Mouse (Mus musculus) lung, embryonic 16.5 days (tissue): ENCODE data around the gene Rasl11b. TPM values are rescaled to one million over a fixed set of nuclear protein-coding genes. Genes with fewer than 3 reads are reported as not detected.

Experiments used
- ATAC-seq: fragments of 200-750 bp; cut with Nextera tagmentation; 2 replicates; pipeline ENCODE4 v1.8.0; 2017; ENCODE audit warnings: low read depth, mild to moderate bottlenecking, moderate library complexity
- H3K27ac ChIP-seq: fragments of 300-500 bp; sonication (generic); 2 replicates; pipeline ENCODE4 v1.5.1; 2014; ENCODE audit warnings: mild to moderate bottlenecking, control low read depth, low read length
- H3K27me3 ChIP-seq: fragments of 300-500 bp; sonication (generic); 2 replicates; pipeline ENCODE4 v1.6.1; 2014; ENCODE audit warnings: low read depth, low read length, mixed read lengths; ENCODE audit not compliant: control insufficient read depth, insufficient read depth
- H3K36me3 ChIP-seq: fragments of 300-500 bp; sonication (generic); 2 replicates; pipeline ENCODE4 v1.6.1; 2014; ENCODE audit warnings: low read length; ENCODE audit not compliant: control insufficient read depth, insufficient read depth
- H3K4me1 ChIP-seq: fragments of 300-500 bp; sonication (generic); replicated peaks from 2 replicates; pipeline ENCODE4 v1.6.1; 2014; ENCODE audit warnings: low read length, mixed read lengths; ENCODE audit not compliant: control insufficient read depth, insufficient read depth
- H3K4me2 ChIP-seq: fragments of 300-500 bp; sonication (generic); 2 replicates; pipeline ENCODE4 v1.6.1; 2014; ENCODE audit warnings: low read depth, low read length, control low read depth
- H3K4me3 ChIP-seq: fragments of 300-500 bp; sonication (generic); 2 replicates; pipeline ENCODE4 v1.5.1; 2014; ENCODE audit warnings: mild to moderate bottlenecking, low read length, control low read depth
- H3K9ac ChIP-seq: fragments of 300-500 bp; sonication (generic); 2 replicates; pipeline ENCODE4 v1.6.1; 2014; ENCODE audit warnings: low read length, control low read depth
- H3K9me3 ChIP-seq: fragments of 300-500 bp; sonication (generic); 2 replicates; pipeline ENCODE4 v1.6.1; 2016; ENCODE audit warnings: low read length; ENCODE audit not compliant: control insufficient read depth
- WGBS: fragments of 180-500 bp; shearing (Covaris S2); extraction: QIAGEN DNeasy Blood & Tissue Kit; methylation state at CpG from one replicate; pipeline ENCODE4 v1.1.7; 2014; 5-methylcytosine and 5-hydroxymethylcytosine counted together
- polyA plus RNA-seq: library from polyadenylated mRNA; unstranded; fragments of >200 nt; fragmentation: Nextera tagmentation; extraction: Ambion mirVana; gene quantifications from 2 replicates; pipeline ENCODE4 v1.2.1, GENCODE M21; 2015

The Rasl11b gene
- polyA plus RNA-seq, 1 experiment from 2014 or later: 182 TPM

DNA sequence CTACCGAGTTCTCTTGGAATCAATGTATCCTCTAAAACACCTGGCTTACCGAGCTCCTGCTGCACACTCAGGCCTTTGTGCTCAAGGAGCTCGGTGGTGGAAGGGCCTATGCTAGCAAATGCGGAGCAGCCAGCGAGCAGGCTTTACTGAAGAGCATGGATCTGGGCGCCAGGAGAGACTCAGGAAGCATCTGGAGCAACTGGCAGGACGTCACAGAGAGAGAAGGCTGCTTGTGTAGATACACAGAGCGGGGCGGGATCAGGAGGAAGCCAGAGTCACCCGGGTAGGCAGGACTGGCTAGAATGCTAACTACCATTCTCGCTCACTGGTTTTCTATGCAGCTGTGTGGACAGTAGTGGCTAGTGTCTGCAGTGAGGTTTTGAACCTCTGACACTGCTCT lies 16.3 kb downstream of the Rasl11b start:
- peak; percentile 49; the same call in 1 of the 2 replicates for ATAC-seq
- H3K4me1 ChIP-seq: peaks cover 34% of the 10 kb centered on the region
- no peaks in the 10 kb centered on the region for H3K36me3 ChIP-seq
- no peak overlapping the region for H3K9ac ChIP-seq
- no peaks in the 10 kb centered on the region for H3K27me3 ChIP-seq
- no peak overlapping the region for H3K4me3 ChIP-seq
- no peaks in the 10 kb centered on the region for H3K9me3 ChIP-seq
- 38% methylated on average over 11 of the region's 11 CpGs for WGBS
- no peak overlapping the region for H3K4me2 ChIP-seq
- H3K27ac ChIP-seq: peak overlapping the region; percentile 33; the same call in 1 of the 2 replicates

- peak; percentile 4; the same call in 1 of the 2 replicates for ATAC-seq
- peaks cover 28% of the 10 kb centered on the region for H3K4me1 ChIP-seq
- H3K9me3 ChIP-seq: no peaks in the 10 kb centered on the region
- no peak overlapping the region for H3K4me2 ChIP-seq
- H3K27ac ChIP-seq: peak overlapping the region; percentile 14; the same call in 1 of the 2 replicates
- H3K4me3 ChIP-seq: no peak overlapping the region
- WGBS: 18% methylated on average over 7 of the region's 7 CpGs
- H3K27me3 ChIP-seq: no peaks in the 10 kb centered on the region
- H3K36me3 ChIP-seq: no peaks in the 10 kb centered on the region
- H3K9ac ChIP-seq: no peak overlapping the region
Observed at GRCm38 (mm10) chr5:74214501-74215110, 19.5 kb downstream of the Rasl11b start.

DNA sequence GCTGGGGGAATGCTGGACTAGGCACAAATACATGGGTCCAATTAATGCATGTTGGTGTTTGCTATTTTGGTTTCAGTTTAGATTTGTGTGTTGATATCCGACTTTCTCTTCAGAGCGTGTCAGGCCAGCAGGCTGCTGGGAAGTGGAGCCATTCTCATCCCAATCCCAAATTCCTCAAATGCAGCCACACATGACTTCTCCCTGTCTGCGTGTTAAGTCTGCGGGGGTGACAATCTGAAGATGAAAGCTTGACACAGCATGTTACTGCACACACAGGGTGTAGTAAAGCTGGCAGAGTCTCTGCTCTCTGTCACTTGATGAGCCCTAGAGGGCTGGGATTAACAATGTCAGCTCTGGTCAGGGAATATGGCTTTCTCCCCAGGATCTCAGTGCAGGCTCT lies 20.0 kb downstream of the Rasl11b start:
- H3K9ac ChIP-seq: 0 out of 2 replicates have a peak overlapping the region, but pooled peaks have one; percentile 2
- 46% methylated on average over 4 of the region's 4 CpGs for WGBS
- H3K27me3 ChIP-seq: no peaks in the 10 kb centered on the region
- H3K4me2 ChIP-seq: no peak overlapping the region
- H3K4me1 ChIP-seq: peaks cover 24% of the 10 kb centered on the region
- no peak overlapping the region for H3K27ac ChIP-seq
- no peaks in the 10 kb centered on the region for H3K9me3 ChIP-seq
- no peaks in the 10 kb centered on the region for H3K36me3 ChIP-seq
- no peak overlapping the region for H3K4me3 ChIP-seq
- peak; percentile 13 for ATAC-seq

GRCm38 (mm10) chr5:74218524-74218923 lies 23.4 kb downstream of the Rasl11b start:
- H3K4me1 ChIP-seq: peaks cover 8% of the 10 kb centered on the region; the same call in 1 of the 2 replicates
- no peak overlapping the region for H3K4me2 ChIP-seq
- H3K27ac ChIP-seq: no peak overlapping the region
- no peak overlapping the region for H3K4me3 ChIP-seq
- no peak for ATAC-seq
- H3K36me3 ChIP-seq: no peaks in the 10 kb centered on the region
- 61% methylated on average over 4 of the region's 4 CpGs for WGBS
- no peaks in the 10 kb centered on the region for H3K9me3 ChIP-seq
- H3K9ac ChIP-seq: no peak overlapping the region
- H3K27me3 ChIP-seq: no peaks in the 10 kb centered on the region

GRCm38 (mm10) chr5:74222626-74223025 lies 27.5 kb downstream of the Rasl11b start:
- no peak overlapping the region for H3K9ac ChIP-seq
- ATAC-seq: no peak
- WGBS: 77% methylated on average over 4 of the region's 4 CpGs
- H3K4me1 ChIP-seq: no peaks in the 10 kb centered on the region; the same call in 1 of the 2 replicates
- H3K36me3 ChIP-seq: no peaks in the 10 kb centered on the region
- H3K4me3 ChIP-seq: no peak overlapping the region
- H3K9me3 ChIP-seq: no peaks in the 10 kb centered on the region
- no peak overlapping the region for H3K4me2 ChIP-seq
- no peak overlapping the region for H3K27ac ChIP-seq
- H3K27me3 ChIP-seq: no peaks in the 10 kb centered on the region

GRCm38 (mm10) chr5:74224480-74224879 lies 29.4 kb downstream of the Rasl11b start:
- no peak overlapping the region for H3K4me2 ChIP-seq
- ATAC-seq: peak; percentile 23; the same call in 1 of the 2 replicates
- H3K27me3 ChIP-seq: no peaks in the 10 kb centered on the region
- no peaks in the 10 kb centered on the region for H3K9me3 ChIP-seq
- H3K27ac ChIP-seq: peak overlapping the region; percentile 48
- peaks cover 6% of the 10 kb centered on the region for H3K4me1 ChIP-seq
- no peaks in the 10 kb centered on the region for H3K36me3 ChIP-seq
- WGBS: 48% methylated on average over 6 of the region's 6 CpGs
- H3K9ac ChIP-seq: no peak overlapping the region
- H3K4me3 ChIP-seq: no peak overlapping the region

DNA sequence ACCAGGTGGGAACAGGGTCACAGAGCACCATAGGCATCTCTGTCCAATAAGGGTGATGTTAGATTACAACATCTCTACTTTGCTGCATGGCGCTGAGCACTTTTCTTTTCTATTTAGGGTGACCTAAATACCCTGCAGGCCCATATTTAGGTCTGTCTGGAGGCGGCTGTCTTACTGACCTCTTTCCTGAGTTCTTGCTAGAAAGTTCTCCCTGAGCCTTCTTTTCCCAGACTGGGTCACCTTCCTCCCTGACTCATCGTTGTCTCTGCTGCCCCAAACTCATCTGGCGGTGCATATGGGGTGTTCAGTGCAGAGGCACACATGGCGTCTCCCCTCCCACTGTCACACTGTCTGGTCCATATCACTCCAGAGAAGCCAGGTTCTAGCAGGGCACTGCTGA lies 31.1 kb downstream of the Rasl11b start:
- Histone ChIP-seq H3K9me3 (no peaks in the 10 kb centered on the region), H3K36me3 (no peaks in the 10 kb centered on the region), H3K9ac (no peak overlapping the region), H3K27me3 (no peaks in the 10 kb centered on the region), H3K27ac (no peak overlapping the region), H3K4me3 (no peak overlapping the region), H3K4me2 (no peak overlapping the region), H3K4me1 (peaks cover 19% of the 10 kb centered on the region)
- 90% methylated on average over 5 of the region's 5 CpGs for WGBS
- ATAC-seq: no peak

- Histone ChIP-seq H3K27ac (no peak overlapping the region), H3K9me3 (no peaks in the 10 kb centered on the region), H3K4me1 (peaks cover 19% of the 10 kb centered on the region), H3K36me3 (no peaks in the 10 kb centered on the region), H3K4me3 (no peak overlapping the region), H3K9ac (no peak overlapping the region), H3K27me3 (no peaks in the 10 kb centered on the region), H3K4me2 (no peak overlapping the region)
- WGBS: 91% methylated on average over 6 of the region's 6 CpGs
- no peak for ATAC-seq
Observed at GRCm38 (mm10) chr5:74227352-74227751, 32.3 kb downstream of the Rasl11b start.

DNA sequence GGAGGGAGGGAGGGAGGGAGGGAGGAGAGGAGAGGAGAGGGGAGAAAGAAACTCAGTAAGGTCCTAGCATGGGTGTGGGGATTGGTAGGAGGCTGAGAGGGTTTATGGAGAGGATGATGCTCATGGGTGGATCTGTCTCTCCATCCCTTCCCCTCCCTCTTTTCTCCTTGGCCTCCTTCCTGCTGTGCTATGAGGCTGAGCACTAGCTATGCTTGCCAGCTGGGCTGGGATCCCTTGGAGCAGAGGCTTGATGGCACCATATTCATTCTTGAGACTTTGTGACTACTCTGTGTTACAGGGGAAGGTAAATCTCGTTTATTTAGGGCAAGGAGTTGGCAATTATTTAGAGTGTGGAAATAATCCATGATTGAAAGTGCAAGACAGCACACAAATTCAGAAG lies 33.9 kb downstream of the Rasl11b start:
- Histone ChIP-seq H3K4me1 (peaks cover 19% of the 10 kb centered on the region), H3K9ac (no peak overlapping the region), H3K27me3 (no peaks in the 10 kb centered on the region), H3K27ac (no peak overlapping the region), H3K9me3 (no peaks in the 10 kb centered on the region), H3K36me3 (no peaks in the 10 kb centered on the region), H3K4me2 (no peak overlapping the region), H3K4me3 (no peak overlapping the region)
- 28% methylated on average over 1 of the region's 1 CpGs for WGBS
- peak; percentile 27; the same call in 1 of the 2 replicates for ATAC-seq
